17 mouse cellular contexts compared by ENCODE assay signal in the genomic region with DNA sequence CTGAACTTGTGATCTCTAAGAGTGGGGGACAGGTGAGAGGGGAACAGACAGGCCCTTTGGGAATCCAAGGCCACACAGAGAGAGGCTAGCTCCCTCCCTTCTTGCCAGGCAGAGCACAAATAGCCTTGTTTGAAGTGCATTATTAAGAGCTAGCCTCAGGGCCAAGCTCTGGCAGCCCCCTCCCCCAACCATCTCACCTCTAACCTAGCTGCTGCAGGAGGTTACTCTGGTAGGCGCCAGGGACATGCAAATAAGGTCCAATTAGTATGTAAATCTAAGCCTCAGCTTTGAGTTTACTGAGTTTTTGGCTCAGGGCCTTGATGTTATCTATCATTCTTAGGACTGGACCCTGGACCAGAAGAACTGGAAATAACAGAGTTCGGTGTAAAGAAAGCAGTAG. TPM values are rescaled to one million over a fixed set of nuclear protein-coding genes. Genes with fewer than 3 reads are reported as not detected.
DNase-seq lines count a peak whose midpoint lies in the region; ATAC-seq lines count a peak whose summit lies in the region.
"Had no signal": no experiment of that assay in that cellular context is flagged by ENCODE, and none has a peak within 500 bp of the region (broad histone marks: within the 10 kb centered on the region; RNA-seq: fewer than 3 reads in every experiment).

No protein-coding gene starts in this region.

- 0 out of 2 replicates have a peak, but pooled peaks cover 13% of the 10 kb centered on the region for H3K36me3 ChIP-seq in neural tube, embryonic 13.5 days
- H3K36me3 ChIP-seq: lung, embryonic 15.5 days had no signal

- H3K27me3 ChIP-seq in neural tube, embryonic 13.5 days: no peaks in the 10 kb centered on the region
- H3K27me3 ChIP-seq: heart, embryonic 13.5 days; limb, embryonic 15.5 days; lung, embryonic 15.5 days; megakaryocyte, embryonic 14.5 days had no signal

- no peak overlapping the region for H3K4me3 ChIP-seq in neural tube, embryonic 13.5 days
- H3K4me3 ChIP-seq: heart, embryonic 13.5 days; limb, embryonic 15.5 days; lung, embryonic 15.5 days; megakaryocyte, embryonic 14.5 days had no signal

- no peak for DNase-seq in neural tube, embryonic 10.5 days (ENCODE audit: extremely low spot score, low spot score)
- peak; percentile 11 for DNase-seq in forelimb bud, embryonic 11.5 days (ENCODE audit: low read depth, low spot score)
- peak; percentile 45 for DNase-seq in kidney, postnatal 10 days
- DNase-seq in MN1 (ENCODE audit: low spot score): no peak
- DNase-seq in left cerebral cortex, postnatal 4 days: no peak
- no peak for DNase-seq in gastrocnemius, postnatal 10 days
- DNase-seq: cerebellum, adult 11-12 months; gastrocnemius, postnatal 14 days; spleen, adult 18-20 months; thymus, postnatal 4 days had no signal

- H3K9ac ChIP-seq in neural tube, embryonic 13.5 days: no peak overlapping the region
- H3K9ac ChIP-seq: heart, embryonic 13.5 days; limb, embryonic 15.5 days; lung, embryonic 15.5 days had no signal

- no peaks in the 10 kb centered on the region for H3K9me3 ChIP-seq in neural tube, embryonic 13.5 days
- H3K9me3 ChIP-seq: heart, embryonic 13.5 days; limb, embryonic 15.5 days; lung, embryonic 15.5 days had no signal

- intact Hi-C loops in left cerebral cortex, postnatal 4 days (cut with DNase I): no loop called here

- WGBS in neural tube, embryonic 13.5 days: 26% methylated on average over 2 of the region's 2 CpGs

- H3K4me2 ChIP-seq in neural tube, embryonic 13.5 days: no peak overlapping the region
- H3K4me2 ChIP-seq: heart, embryonic 13.5 days; limb, embryonic 15.5 days; lung, embryonic 15.5 days had no signal

- ATAC-seq in neural tube, embryonic 13.5 days (ENCODE audit: low read depth): peak; percentile 13; the same call in 1 of the 2 replicates

- H3K27ac ChIP-seq in neural tube, embryonic 13.5 days (replicated peaks): no peak overlapping the region
- H3K27ac ChIP-seq: heart, embryonic 13.5 days; limb, embryonic 15.5 days; lung, embryonic 15.5 days; stomach, postnatal 0 days had no signal

- H3K4me1 ChIP-seq in neural tube, embryonic 13.5 days (replicated peaks): peaks cover 7% of the 10 kb centered on the region
- H3K4me1 ChIP-seq: heart, embryonic 13.5 days; lung, embryonic 15.5 days; megakaryocyte, embryonic 14.5 days had no signal

RNA-seq across cellular contexts. Expression of a gene that starts 49.3 kb away (rescaled TPM):
- 2.4 and 6.1 TPM in 2 replicates for polyA plus RNA-seq in neural tube, embryonic 13.5 days (2015; fragmentation: Nextera tagmentation; extraction: Ambion mirVana)
- total RNA-seq in left cerebral cortex, postnatal 4 days (2021): 1 to 10 TPM; 4.4 to 5.9 TPM
- 1 to 10 TPM; 3.2 to 9.1 TPM for total RNA-seq in gastrocnemius, postnatal 10 days (2021)
- polyA plus RNA-seq: neural tube, embryonic 11.5 days had no signal

RNA-seq across cellular contexts. Expression of a gene that starts 49.3 kb away (rescaled TPM):
- polyA plus RNA-seq in neural tube, embryonic 13.5 days (2015; fragmentation: Nextera tagmentation; extraction: Ambion mirVana): 27.5 and 31.1 TPM in 2 replicates
- total RNA-seq in left cerebral cortex, postnatal 4 days (2021): 10 to 100 TPM; 21.2 to 24.1 TPM
- 10 to 100 TPM; 21.9 to 22.3 TPM for total RNA-seq in gastrocnemius, postnatal 10 days (2021)

Comparison
In these comparisons a context has a peak if more than half of its experiments do, and no peak if none do; other contexts are left out.
1. DNase-seq: peak in forelimb bud, embryonic 11.5 days (single experiment) and kidney, postnatal 10 days (single experiment); none in neural tube, embryonic 10.5 days (single experiment), MN1 (single experiment), left cerebral cortex, postnatal 4 days (single experiment) and gastrocnemius, postnatal 10 days (single experiment).